Mouse (Mus musculus) kidney, adult 2 months (tissue): ENCODE measurements around the gene OR5BS1P.

ENCODE experiments used
- CTCF ChIP-seq: fragments of 200-500 bp; conservative IDR thresholded peaks from 2 replicates; pipeline ENCODE4 v1.5.1; 2011; ENCODE audit warnings: low read depth, mild to moderate bottlenecking, control low read depth, low read length, moderate library complexity, mixed read lengths; ENCODE audit not compliant: insufficient read depth, insufficient read length
- POLR2A ChIP-seq: fragments of 200-500 bp; IDR thresholded peaks from one replicate; pipeline ENCODE4 v1.6.1; 2011; ENCODE audit warnings: low read depth, low read length, control low read depth

GRCm38 (mm10) chr15:98483907-98484886 is 14.5 kb downstream of the OR5BS1P start:
- TF ChIP-seq CTCF: no peak
- TF ChIP-seq POLR2A: no peak
